Mouse (Mus musculus): ENCODE results near the gene Actn3.
A peak's percentile ranks its signal among the peaks of the same experiment; 100 is the strongest.
"Not testable (repeated sequence)": the region's sequence is repeated elsewhere in the genome, so short reads cannot be mapped to it uniquely, and the experiment has no call there.

Actn3 gene

GRCm38 (mm10) chr19:4877785-4878184 is at the start of gene Actn3:
TSS of gene Actn3 (minus strand) at chr19:4877909.
- no peak for DNase-seq

- no peak for DNase-seq
Measured at GRCm38 (mm10) chr19:4925121-4925860, 47.6 kb upstream of the Actn3 start.

- no peak for DNase-seq
Measured at GRCm38 (mm10) chr19:4919652-4920051, 41.9 kb upstream of the Actn3 start.

- DNase-seq: no peak
Measured at GRCm38 (mm10) chr19:4916827-4917226, 39.1 kb upstream of the Actn3 start.

- no peak for DNase-seq
Measured at GRCm38 (mm10) chr19:4915924-4916603, 38.4 kb upstream of the Actn3 start.

- no peak for DNase-seq
Measured at GRCm38 (mm10) chr19:4909376-4909775, 31.7 kb upstream of the Actn3 start.

GRCm38 (mm10) chr19:4908107-4908506 is 30.4 kb upstream of the Actn3 start:
- no peak for DNase-seq

GRCm38 (mm10) chr19:4905979-4906794 is 28.5 kb upstream of the Actn3 start, which contains the start of gene Bbs1:
TSS of gene Bbs1 (minus strand) at chr19:4906628.
- DNase-seq: peak; percentile 80

GRCm38 (mm10) chr19:4899888-4900287 is 22.2 kb upstream of the Actn3 start:
- no peak for DNase-seq

- no peak for DNase-seq
Measured at GRCm38 (mm10) chr19:4898972-4899371, 21.3 kb upstream of the Actn3 start.

GRCm38 (mm10) chr19:4896780-4897520 is 19.2 kb upstream of the Actn3 start:
- DNase-seq: no peak

GRCm38 (mm10) chr19:4891798-4892197 is 14.1 kb upstream of the Actn3 start:
- no peak for DNase-seq

GRCm38 (mm10) chr19:4889791-4890190 is 12.1 kb upstream of the Actn3 start:
- no peak for DNase-seq

GRCm38 (mm10) chr19:4883961-4884360 is 6.3 kb upstream of the Actn3 start:
- DNase-seq: no peak

- DNase-seq: no peak
Measured at GRCm38 (mm10) chr19:4879324-4879703, 1.6 kb upstream of the Actn3 start.

GRCm38 (mm10) chr19:4878405-4879323 is 955 bp upstream of the Actn3 start, which contains the start of gene Zdhhc24:
TSS of gene Zdhhc24 (plus strand) at chr19:4878668.
- peak; percentile 93 for DNase-seq

GRCm38 (mm10) chr19:4876755-4877154 is 954 bp downstream of the Actn3 start:
- DNase-seq: no peak

GRCm38 (mm10) chr19:4876241-4876640 is 1.5 kb downstream of the Actn3 start:
- no peak for DNase-seq

GRCm38 (mm10) chr19:4874613-4875012 is 3.1 kb downstream of the Actn3 start:
- DNase-seq: not testable (repeated sequence)

GRCm38 (mm10) chr19:4865147-4865546 is 12.6 kb downstream of the Actn3 start:
- no peak for DNase-seq

GRCm38 (mm10) chr19:4863048-4863447 is 14.7 kb downstream of the Actn3 start:
- no peak for DNase-seq

- DNase-seq: no peak
Measured at GRCm38 (mm10) chr19:4859081-4859480, 18.6 kb downstream of the Actn3 start.

All from right cerebral cortex, postnatal 14 days (tissue).